Mouse (Mus musculus) kidney, postnatal 10 days (tissue): ENCODE data around the gene Ntng1.
"Not testable (repeated sequence)": the region's sequence is repeated elsewhere in the genome, so short reads cannot be mapped to it uniquely, and the experiment has no call there.

Source experiments
- DNase-seq: peaks from one replicate; pipeline ENCODE4 v3.0.0; 2021; ENCODE audit warnings: mixed read lengths

Ntng1 gene

DNA sequence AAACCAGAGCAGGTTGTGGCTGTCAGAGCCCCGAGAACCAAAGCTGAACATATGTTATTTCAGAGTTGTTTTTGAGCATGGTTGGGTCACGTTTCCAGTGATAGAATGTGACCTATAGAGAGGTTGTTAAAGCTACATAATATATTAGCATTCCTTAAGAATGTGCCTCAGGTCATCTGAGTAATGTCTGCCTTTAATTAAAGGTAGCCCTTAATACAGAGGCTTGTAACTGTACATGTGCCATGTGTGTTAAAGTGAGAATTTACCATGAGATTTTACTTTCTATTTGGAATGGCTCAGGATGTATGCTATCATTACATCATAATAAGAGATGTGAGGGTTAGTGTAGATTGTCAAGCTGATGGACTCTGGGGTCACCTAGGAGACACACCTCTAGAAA lies 368.6 kb downstream of the Ntng1 start:
- no peak for DNase-seq

DNA sequence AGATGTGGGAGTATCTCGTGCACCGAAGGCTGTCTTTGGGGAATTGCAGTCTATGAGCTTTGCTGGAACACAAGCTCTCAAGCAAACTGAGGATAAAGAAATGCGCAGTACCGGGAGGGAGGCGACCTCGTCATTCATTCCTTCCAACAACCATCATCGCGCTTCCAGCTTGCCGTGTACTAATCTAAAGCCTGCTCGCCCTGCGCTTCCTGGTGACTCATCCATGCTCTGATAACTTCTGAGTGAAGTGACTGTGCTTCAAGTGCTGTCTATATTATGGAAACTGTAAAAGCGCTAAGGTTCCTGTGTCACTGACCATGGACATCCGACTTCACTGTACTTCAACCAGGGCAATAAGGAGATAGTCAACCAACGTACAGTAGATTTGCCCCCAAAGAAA lies 371.7 kb downstream of the Ntng1 start:
- no peak for DNase-seq

DNA sequence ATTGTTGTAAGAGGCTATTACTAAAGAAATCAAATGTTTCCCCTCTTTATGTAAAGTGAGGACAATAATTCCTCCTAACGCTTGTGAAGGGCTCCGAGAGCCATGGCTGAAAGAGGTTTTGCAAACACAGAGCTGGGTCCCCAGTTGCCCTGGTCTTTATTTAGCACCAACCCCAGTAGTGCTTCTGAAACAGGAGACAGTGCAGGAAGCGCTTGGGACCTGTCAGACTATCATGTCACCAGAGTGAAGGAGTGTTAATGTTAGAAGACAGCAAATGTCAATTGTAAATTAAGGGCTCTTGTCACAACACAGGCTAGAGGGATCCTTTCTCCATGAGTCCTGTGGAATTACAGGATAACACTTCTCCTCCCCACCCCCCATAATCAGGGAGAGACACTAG lies 376.9 kb downstream of the Ntng1 start:
- DNase-seq = no peak

DNA sequence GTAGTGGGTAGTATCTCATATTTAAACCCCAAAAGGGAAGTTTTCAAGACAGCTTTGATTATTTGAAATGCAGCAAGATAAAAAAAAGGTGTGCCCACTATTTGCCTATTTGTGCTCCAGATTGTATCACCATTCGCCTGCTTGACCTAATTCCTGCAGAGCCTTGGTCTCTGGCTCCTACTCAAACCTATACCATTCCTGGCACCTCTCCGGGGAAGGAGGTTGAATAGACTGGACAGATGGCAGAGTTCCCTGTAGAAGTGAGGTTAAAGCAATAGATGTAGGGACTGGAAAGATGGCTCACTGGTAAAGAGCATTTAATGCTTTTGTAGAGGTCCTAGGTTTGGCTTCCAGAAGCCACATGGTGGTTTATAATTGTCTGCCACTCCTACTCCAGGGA lies 378.2 kb downstream of the Ntng1 start:
- no peak for DNase-seq

DNA sequence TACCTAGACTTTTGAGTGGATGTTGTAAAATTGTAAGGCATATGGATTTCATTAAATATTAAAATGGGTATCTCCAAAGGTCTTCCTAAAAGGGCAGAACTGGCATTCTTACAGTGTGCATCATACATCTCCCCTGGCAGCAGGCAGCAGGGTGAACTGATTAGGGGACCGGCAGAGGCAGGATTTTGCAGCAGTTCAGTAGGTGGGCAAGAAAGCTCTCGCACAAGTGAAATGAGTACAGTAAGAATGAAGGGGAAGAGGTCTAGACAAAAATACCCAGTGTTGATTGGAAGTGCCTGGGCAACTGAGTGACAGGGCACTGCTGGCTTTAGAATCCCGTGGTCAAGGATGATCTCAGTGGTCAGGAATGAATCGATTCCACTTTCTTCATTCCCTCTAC lies 378.7 kb downstream of the Ntng1 start:
- no peak for DNase-seq

DNA sequence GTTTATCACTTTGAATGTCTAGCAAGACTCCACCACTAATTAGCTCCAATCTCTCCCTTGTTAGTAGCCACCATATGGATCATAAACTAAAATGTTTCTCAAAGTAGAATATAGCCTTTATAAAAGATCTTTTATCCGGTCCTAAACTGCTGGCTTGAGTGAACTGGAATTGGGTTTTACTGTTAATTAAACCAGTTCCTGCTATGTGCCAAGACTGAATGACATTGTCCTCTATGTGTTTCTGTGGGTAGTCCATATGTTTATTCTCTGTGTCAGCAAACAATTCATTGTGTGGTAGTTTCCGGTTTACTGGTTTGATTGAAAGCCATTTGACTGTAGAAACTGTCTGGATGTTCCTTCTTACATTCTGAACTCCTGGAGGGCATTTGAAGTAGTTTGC lies 387.4 kb downstream of the Ntng1 start:
- no peak for DNase-seq

DNA sequence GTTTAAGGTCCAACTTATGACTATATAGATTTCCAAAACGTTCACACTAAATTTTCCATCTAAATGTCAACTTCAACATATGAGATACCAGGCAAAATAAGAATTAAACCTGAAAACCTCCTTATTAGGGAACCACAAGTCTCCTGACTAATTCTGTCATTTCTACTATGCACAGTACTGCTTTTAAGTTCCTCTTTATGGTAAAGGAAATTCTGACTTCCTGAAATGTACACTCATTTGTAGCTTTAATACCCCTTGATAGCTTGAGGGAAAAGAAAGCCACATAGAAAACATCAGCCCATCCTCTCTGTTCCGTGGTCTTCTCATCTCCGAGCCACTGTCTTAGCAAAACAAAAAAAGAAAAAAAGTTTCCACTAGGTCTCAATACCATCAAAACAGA lies 396.2 kb downstream of the Ntng1 start:
- not testable (repeated sequence) for DNase-seq

DNA sequence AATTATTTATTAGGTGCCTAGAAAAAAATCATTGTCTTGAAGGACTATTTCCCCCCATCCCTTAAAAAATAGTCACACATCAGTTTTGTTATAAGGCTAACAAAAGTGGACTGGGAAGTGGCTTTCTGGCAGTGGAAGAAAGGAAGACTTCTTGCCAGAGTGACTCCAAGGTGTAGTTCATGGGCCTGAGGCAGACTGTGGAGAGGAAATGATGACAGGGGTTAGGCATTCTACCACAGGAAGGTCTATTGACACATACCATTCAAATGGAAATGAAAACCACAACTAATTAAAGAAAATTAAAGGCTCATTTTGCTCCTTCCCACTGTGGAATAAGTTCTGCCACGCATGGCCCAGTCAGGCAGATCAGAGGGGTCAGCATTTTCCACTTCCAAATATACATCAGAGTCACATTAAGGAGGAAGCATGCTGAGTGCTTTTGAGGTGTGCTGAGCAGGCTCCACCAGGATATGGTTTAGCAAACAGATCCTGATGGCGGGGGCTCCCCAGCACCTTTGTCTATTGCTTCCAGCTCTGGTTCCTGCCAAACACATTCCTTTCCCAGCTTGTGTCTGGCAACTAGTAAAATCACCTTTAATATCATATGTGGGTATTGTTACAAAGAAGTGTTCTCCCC lies 403.2 kb downstream of the Ntng1 start:
- no peak for DNase-seq

DNA sequence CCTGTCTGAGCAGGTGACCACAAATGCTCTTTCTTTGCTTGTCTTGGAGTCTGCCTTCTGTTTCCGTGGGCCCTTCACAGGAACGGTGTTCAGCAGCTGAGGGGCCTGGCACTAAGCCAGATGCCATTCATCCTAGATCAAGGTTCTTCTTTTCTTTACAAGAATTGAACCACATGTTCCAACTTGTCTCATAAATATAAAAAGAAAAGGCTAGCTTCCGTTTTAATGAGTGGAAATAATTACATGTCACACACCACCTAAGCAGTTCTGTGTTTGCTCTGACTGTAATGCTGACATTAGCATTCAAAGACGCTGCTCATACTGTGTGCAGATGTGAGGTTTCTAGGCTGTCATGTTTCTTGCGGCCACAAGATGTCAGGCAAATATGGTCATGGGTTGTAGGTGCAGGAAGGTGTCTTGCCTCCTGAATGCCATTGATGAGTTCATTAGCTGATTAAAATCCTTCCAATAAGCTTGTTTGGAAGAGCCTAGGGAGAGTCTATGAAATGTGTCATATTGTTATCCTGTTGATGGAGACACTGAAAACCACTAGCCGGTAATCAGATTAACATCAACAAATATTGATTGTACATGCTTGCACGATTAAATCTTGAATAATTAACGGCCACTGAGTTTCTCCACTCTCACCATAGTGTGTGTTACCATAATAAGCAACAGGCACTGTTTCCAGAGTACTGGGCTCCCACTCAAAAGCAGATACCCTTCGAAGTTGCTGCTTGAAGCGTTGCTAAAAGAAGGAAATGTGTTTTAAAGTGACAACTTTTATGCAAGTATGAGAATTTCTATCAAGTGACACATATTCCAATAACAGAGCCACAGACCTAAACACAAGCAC lies 411.3 kb downstream of the Ntng1 start:
- DNase-seq = peak; percentile 43

DNA sequence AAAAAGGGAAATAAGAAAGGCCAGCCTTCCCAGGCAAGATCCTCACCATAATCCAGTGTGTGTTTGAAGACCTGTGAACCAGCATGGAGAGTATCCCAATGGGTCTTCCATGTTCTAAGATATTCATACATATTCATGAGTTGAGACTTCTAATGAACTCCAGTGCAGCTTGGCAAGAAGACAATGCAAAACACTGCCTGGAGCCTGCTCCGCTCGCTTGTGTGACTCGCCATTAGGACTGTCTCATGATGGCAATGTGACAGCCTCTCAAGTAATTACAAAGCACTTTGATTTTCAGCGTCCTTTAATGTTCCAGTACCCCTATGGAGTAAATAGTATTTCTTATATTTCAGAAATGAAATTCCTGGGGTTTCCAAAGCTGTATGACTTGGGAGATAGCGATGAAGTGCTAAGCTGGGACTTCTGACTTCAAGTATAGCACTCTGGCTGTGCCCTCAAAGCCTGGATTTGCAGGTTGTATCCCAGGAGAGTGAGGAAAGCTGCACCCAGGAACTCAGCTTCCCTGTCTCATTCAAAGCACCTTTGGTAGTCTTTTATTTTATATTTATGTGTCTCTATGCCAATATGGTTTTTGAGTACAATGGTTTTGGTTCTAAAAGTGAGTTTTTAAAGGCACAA lies 412.1 kb downstream of the Ntng1 start:
- no peak for DNase-seq
